Mouse (Mus musculus): Measurements from ENCODE around the gene Cog5. TPM values are rescaled to one million over a fixed set of nuclear protein-coding genes. Genes with fewer than 3 reads are reported as not detected.

Cog5 gene
- polyA plus RNA-seq, 1 experiment, result 25.0 TPM

- no peak for TF ChIP-seq POLR2A (IDR thresholded peaks at IDR 0.05; ENCODE audit: borderline replicate concordance, control insufficient read depth, low read depth, low read length)
- TF ChIP-seq CTCF (IDR thresholded peaks at IDR 0.05; ENCODE audit: control insufficient read depth, insufficient read depth, low read length), result no peak
- WGBS, result 78% methylated on average over 6 of the region's 6 CpGs
These were observed 58.9 kb downstream of the Cog5 start, which contains the start of gene Gpr22 for GRCm38 (mm10) chr12:31713600-31713999. Gene Gpr22, minus strand, starts transcription at chr12:31713947.

DNA sequence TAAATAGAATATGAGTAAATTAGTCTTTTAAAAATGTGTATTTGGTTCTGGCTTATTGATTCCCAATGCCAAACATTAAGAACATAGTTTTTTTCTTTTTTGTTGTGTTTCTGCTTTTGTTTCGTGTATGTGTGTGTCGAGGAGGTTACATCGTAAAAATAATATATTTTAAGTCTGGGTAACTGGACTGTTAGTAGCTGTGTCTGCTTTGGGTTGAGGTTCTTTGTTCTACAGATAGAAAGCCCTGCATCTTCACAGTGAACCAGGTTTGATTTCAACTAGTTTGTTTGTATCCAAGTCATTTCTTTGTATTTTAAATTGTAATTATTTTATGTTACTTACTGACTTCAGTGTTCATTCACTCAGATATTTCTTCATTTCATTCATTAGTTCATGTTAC, 59.4 kb downstream of the Cog5 start:
- H3K4me3 ChIP-seq (replicated peaks; ENCODE audit: control insufficient read depth, low read depth, low read length), result no peak overlapping the region
- WGBS, result 85% methylated on average over 3 of the region's 3 CpGs
- TF ChIP-seq CTCF (IDR thresholded peaks at IDR 0.05; ENCODE audit: control insufficient read depth, insufficient read depth, low read length) (no peak), POLR2A (IDR thresholded peaks at IDR 0.05; ENCODE audit: borderline replicate concordance, control insufficient read depth, low read depth, low read length) (no peak)
- no peak overlapping the region for H3K27ac ChIP-seq (ENCODE audit: control insufficient read depth, insufficient read depth, low read depth, low read length, poor library complexity)
- H3K4me1 ChIP-seq (ENCODE audit: control insufficient read depth, insufficient read depth, low read length), result no peaks in the 10 kb centered on the region

More at GRCm38 (mm10) chr12:31713600-31713999, 58.9 kb downstream of the Cog5 start, which contains the start of gene Gpr22:
- Histone ChIP-seq H3K4me3 (replicated peaks; ENCODE audit: control insufficient read depth, low read depth, low read length) (no peak within 1 kb of the TSS), H3K27ac (ENCODE audit: control insufficient read depth, insufficient read depth, low read depth, low read length, poor library complexity) (no peak within 1 kb of the TSS), H3K4me1 (ENCODE audit: control insufficient read depth, insufficient read depth, low read length) (no peaks in the 10 kb centered on the region)

GRCm38 (mm10) chr12:31719586-31720275, 65.1 kb downstream of the Cog5 start:
- no peaks in the 10 kb centered on the region for H3K4me1 ChIP-seq (ENCODE audit: control insufficient read depth, insufficient read depth, low read length)
- TF ChIP-seq POLR2A (IDR thresholded peaks at IDR 0.05; ENCODE audit: borderline replicate concordance, control insufficient read depth, low read depth, low read length) (no peak), CTCF (IDR thresholded peaks at IDR 0.05; ENCODE audit: control insufficient read depth, insufficient read depth, low read length) (peak; percentile 33; the same call in 1 of the 2 replicates)
- H3K27ac ChIP-seq (ENCODE audit: control insufficient read depth, insufficient read depth, low read depth, low read length, poor library complexity), result no peak overlapping the region
- H3K4me3 ChIP-seq (replicated peaks; ENCODE audit: control insufficient read depth, low read depth, low read length), result no peak overlapping the region
- WGBS, result 89% methylated on average over 1 of the region's 1 CpGs

DNA sequence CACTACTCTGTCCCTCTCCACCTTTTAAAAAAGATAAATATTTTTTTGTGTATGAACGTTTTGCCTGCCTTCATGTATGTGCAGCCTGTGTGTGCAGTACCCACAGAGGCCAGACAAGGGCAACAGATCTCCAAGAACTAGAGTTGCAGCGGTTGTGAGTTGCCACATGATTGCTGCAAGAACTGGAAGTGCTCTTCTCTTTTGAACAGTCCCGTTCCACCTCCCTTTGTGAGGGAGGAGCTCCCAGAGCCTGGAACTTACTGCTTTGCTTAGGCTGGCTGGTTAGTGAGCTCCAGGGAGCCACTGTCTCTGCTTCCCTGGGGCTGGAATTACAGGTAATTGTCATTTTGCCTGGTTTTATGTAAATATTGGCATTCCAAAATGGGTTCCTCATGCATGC, 69.9 kb downstream of the Cog5 start:
- WGBS, result 81% methylated on average over 3 of the region's 3 CpGs
- H3K4me3 ChIP-seq (replicated peaks; ENCODE audit: control insufficient read depth, low read depth, low read length), result no peak overlapping the region

GRCm38 (mm10) chr12:31725511-31726275, 71.0 kb downstream of the Cog5 start:
- Histone ChIP-seq H3K4me3 (replicated peaks; ENCODE audit: control insufficient read depth, low read depth, low read length) (no peak overlapping the region), H3K27ac (ENCODE audit: control insufficient read depth, insufficient read depth, low read depth, low read length, poor library complexity) (no peak overlapping the region), H3K4me1 (ENCODE audit: control insufficient read depth, insufficient read depth, low read length) (no peaks in the 10 kb centered on the region)
- 84% methylated on average over 12 of the region's 12 CpGs for WGBS
- TF ChIP-seq CTCF (IDR thresholded peaks at IDR 0.05; ENCODE audit: control insufficient read depth, insufficient read depth, low read length) (no peak), POLR2A (IDR thresholded peaks at IDR 0.05; ENCODE audit: borderline replicate concordance, control insufficient read depth, low read depth, low read length) (no peak)

More for the DNA sequence above, 69.9 kb downstream of the Cog5 start:
- H3K4me1 ChIP-seq (ENCODE audit: control insufficient read depth, insufficient read depth, low read length), result no peaks in the 10 kb centered on the region
- H3K27ac ChIP-seq (ENCODE audit: control insufficient read depth, insufficient read depth, low read depth, low read length, poor library complexity), result no peak overlapping the region
- TF ChIP-seq CTCF (IDR thresholded peaks at IDR 0.05; ENCODE audit: control insufficient read depth, insufficient read depth, low read length) (no peak), POLR2A (IDR thresholded peaks at IDR 0.05; ENCODE audit: borderline replicate concordance, control insufficient read depth, low read depth, low read length) (no peak)

GRCm38 (mm10) chr12:31726707-31727106, 72.0 kb downstream of the Cog5 start:
- Histone ChIP-seq H3K27ac (ENCODE audit: control insufficient read depth, insufficient read depth, low read depth, low read length, poor library complexity) (no peak overlapping the region), H3K4me3 (replicated peaks; ENCODE audit: control insufficient read depth, low read depth, low read length) (no peak overlapping the region), H3K4me1 (ENCODE audit: control insufficient read depth, insufficient read depth, low read length) (no peaks in the 10 kb centered on the region)
- WGBS, result 89% methylated on average over 1 of the region's 1 CpGs
- no peak for TF ChIP-seq CTCF (IDR thresholded peaks at IDR 0.05; ENCODE audit: control insufficient read depth, insufficient read depth, low read length)
- TF ChIP-seq POLR2A (IDR thresholded peaks at IDR 0.05; ENCODE audit: borderline replicate concordance, control insufficient read depth, low read depth, low read length), result no peak

DNA sequence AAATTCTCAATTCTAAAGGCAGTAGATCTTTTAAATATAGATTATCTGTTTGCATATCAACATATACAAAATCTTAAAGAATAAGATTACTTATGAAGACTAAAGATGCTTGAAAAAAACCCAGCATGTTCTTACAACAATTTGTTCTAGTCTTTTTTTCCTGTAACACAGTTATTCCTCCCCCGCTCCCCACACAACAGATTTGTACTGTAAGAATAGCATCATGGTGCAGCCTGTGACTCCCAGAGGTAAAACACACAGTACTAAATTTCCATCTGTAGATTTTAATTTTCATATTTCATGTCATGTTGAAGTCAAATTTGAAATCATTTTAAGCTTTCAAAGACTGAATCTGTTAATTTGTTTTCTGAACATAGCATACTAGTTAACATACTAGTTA, 75.5 kb downstream of the Cog5 start:
- Histone ChIP-seq H3K27ac (ENCODE audit: control insufficient read depth, insufficient read depth, low read depth, low read length, poor library complexity) (no peak overlapping the region), H3K4me1 (ENCODE audit: control insufficient read depth, insufficient read depth, low read length) (no peaks in the 10 kb centered on the region), H3K4me3 (replicated peaks; ENCODE audit: control insufficient read depth, low read depth, low read length) (no peak overlapping the region)
- WGBS, result 87% methylated on average over 1 of the region's 1 CpGs
- TF ChIP-seq POLR2A (IDR thresholded peaks at IDR 0.05; ENCODE audit: borderline replicate concordance, control insufficient read depth, low read depth, low read length), result no peak
- no peak for TF ChIP-seq CTCF (IDR thresholded peaks at IDR 0.05; ENCODE audit: control insufficient read depth, insufficient read depth, low read length)

GRCm38 (mm10) chr12:31734616-31735015, 79.9 kb downstream of the Cog5 start:
- H3K4me3 ChIP-seq (replicated peaks; ENCODE audit: control insufficient read depth, low read depth, low read length), result no peak overlapping the region
- no peak overlapping the region for H3K27ac ChIP-seq (ENCODE audit: control insufficient read depth, insufficient read depth, low read depth, low read length, poor library complexity)
- no peaks in the 10 kb centered on the region for H3K4me1 ChIP-seq (ENCODE audit: control insufficient read depth, insufficient read depth, low read length)
- TF ChIP-seq CTCF (IDR thresholded peaks at IDR 0.05; ENCODE audit: control insufficient read depth, insufficient read depth, low read length) (no peak), POLR2A (IDR thresholded peaks at IDR 0.05; ENCODE audit: borderline replicate concordance, control insufficient read depth, low read depth, low read length) (no peak)
- WGBS, result 83% methylated on average over 2 of the region's 2 CpGs

Measured in bone marrow, adult 2 months (tissue).